Mouse (Mus musculus) lung, postnatal 0 days (tissue): ENCODE measurements around the gene Gm17334.

Experiments used
- CTCF ChIP-seq: IDR thresholded peaks from 2 replicates; pipeline ENCODE4 v1.5.1; 2016; ENCODE audit warnings: antibody characterized with exemption, mild to moderate bottlenecking
- EP300 ChIP-seq: IDR thresholded peaks from 2 replicates; pipeline ENCODE4 v1.6.1; 2016; ENCODE audit warnings: antibody characterized with exemption, mild to moderate bottlenecking, control low read depth

- TF ChIP-seq CTCF (no peak), EP300 (no peak)
These were observed 40.2 kb upstream of the Gm17334 start for GRCm38 (mm10) chr11:53813001-53813868.
